Mouse (Mus musculus) adrenal gland, postnatal 25 days (tissue): Measurements from ENCODE around the gene Pex6. TPM values are rescaled to one million over a fixed set of nuclear protein-coding genes. Genes with fewer than 3 reads are reported as not detected.

Experiments used
- DNase-seq: peaks from one replicate; pipeline ENCODE4 v3.0.0; 2021; ENCODE audit warnings: mixed read lengths
- long read RNA-seq: library from polyadenylated mRNA; stranded (forward); transcript quantifications from one replicate; pipeline ENCODE4 v2.0.0, GENCODE M21; 2021
- total RNA-seq: library from RNA; stranded (reverse); gene quantifications from 2 replicates; pipeline ENCODE4 v1.2.3, GENCODE M21; 2021

The Pex6 gene
- total RNA-seq, result 60.6 and 68.6 TPM in 2 replicates
- long read RNA-seq, transcript Pex6-203 (16 exons, 3,383 nt), result minor isoform, 15 of 341 reads
- long read RNA-seq, transcript Pex6-201 (17 exons, 3,200 nt), result major isoform, 281 of 341 reads
- long read RNA-seq, partial matches to known transcripts, result 26 of 341 reads
- long read RNA-seq, other reads (novel, unspliced or antisense), result 18 of 341 reads

GRCm38 (mm10) chr17:46710959-46711597 lies at the start of gene Pex6:
Gene Pex6, plus strand, starts transcription at chr17:46711463.
- peak; percentile 93 for DNase-seq

GRCm38 (mm10) chr17:46661981-46662380 lies 49.3 kb upstream of the Pex6 start:
- DNase-seq, result no peak

DNA sequence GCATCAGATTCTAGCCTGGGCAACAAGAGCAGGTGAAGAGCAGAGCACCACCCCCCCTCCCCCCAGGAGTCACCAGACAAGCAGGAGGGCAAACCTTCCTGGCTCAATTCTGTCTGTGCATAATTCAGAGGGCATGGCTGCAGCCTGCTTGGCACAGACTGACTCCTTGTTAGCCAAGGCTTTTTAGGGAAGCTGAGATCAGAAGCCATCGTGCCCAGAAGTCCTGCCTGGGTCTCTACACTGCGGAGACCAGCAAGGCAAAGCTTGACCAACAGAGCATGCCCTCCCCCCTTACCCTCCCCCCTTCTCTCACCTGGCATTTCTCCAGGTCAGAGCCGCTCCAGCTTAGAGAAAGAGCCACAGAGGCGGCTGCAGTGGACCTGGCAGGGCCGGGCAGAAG lies 48.5 kb upstream of the Pex6 start:
- DNase-seq, result no peak

GRCm38 (mm10) chr17:46667712-46668111 lies 43.6 kb upstream of the Pex6 start:
- no peak for DNase-seq

DNA sequence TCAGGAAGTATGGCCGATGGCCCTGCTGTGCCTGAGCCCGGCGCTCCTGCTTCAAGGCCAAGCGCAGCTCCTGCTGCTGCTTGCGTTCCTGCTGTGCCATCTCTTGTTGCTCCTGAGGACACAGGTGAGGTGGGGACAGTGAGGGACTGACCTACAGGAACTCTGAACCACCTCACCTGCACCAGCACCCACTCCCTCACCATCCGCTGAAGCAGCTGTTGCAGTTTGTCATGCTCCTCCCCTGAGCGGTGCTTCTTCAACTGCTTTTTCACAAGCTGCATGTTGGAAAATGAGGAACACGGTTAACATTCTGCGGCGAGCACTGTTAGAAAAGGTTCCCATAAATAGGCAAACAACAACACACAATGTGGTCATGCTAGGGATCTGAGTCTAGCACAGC lies 41.4 kb upstream of the Pex6 start:
- no peak for DNase-seq

- peak; percentile 90 for DNase-seq
These were observed 37.3 kb upstream of the Pex6 start, which contains the start of gene Rrp36 for GRCm38 (mm10) chr17:46673850-46674529. Gene Rrp36, minus strand, starts transcription at chr17:46674352.

GRCm38 (mm10) chr17:46674530-46675283 lies 36.6 kb upstream of the Pex6 start:
- no peak for DNase-seq

- DNase-seq, result no peak
These were observed 32.8 kb upstream of the Pex6 start, which contains the start of gene Mea1 for GRCm38 (mm10) chr17:46678416-46678815. Gene Mea1, plus strand, starts transcription at chr17:46678793.

DNA sequence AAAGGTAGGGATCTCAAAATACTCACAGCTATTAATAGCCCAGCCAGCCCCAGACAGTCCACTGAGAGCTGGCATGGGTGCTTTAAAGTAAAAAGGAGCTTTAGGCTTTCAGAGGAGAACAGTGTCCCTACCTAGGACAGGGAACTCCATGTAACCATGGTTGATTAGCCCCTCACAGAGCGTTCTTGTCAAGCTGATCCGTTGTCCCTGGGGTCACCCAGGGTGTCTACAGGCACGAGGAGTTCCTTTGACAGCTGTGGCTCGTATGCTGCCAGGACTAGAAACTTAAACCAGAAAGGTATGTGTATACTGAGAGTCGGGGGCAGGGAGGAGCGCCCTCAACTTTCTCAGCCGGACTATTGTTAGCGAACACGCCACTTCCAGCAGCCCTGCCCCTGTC lies 32.4 kb upstream of the Pex6 start:
- no peak for DNase-seq

DNA sequence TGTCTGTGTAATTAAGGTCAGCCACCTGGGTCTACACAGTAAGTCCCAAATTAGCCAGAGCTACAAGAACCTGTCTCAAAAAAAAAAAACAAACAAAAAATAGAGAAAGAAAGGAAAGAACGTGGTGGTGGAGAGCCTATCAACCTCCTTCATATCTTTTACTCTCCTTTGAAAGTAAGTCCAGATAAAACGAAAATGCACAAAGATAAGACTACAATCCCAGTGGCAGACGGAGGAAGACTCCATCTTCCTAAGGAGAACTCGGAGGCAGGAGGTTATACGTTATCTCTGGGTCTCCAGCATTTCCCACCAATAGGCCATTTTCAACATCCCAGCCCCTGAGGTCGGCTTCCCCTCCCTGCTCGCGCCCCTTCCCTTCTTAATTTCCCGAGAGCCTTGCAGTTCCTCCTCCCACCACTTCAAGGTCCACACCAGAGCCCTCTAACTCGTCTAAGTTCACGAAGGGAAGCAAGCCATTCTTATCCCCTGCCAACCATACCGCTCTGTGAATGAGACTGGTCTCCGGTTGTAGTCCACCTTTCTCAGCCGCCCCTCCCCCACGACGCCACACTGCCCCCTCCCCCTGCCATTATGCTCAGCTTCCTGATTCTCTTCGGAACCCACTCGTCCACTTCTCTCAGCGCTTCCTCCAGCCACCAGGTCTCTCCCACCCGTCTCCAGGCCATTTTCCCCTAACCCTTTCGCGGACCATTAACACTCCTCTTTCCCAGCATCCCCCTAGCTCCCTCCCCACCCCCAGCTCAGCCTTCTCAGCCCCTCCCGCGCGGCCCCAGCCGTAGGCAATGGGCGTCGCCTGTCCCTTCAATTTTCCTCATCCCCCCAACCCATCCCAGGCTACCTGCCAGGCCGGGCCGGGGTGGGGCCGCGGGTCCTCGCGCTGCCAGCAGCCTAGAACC lies 31.2 kb upstream of the Pex6 start:
- DNase-seq, result peak; percentile 53

- DNase-seq, result peak; percentile 98
These were observed 30.4 kb upstream of the Pex6 start, which contains the start of gene Klhdc3 for GRCm38 (mm10) chr17:46680760-46681373. Gene Klhdc3, minus strand, starts transcription at chr17:46680914.

DNA sequence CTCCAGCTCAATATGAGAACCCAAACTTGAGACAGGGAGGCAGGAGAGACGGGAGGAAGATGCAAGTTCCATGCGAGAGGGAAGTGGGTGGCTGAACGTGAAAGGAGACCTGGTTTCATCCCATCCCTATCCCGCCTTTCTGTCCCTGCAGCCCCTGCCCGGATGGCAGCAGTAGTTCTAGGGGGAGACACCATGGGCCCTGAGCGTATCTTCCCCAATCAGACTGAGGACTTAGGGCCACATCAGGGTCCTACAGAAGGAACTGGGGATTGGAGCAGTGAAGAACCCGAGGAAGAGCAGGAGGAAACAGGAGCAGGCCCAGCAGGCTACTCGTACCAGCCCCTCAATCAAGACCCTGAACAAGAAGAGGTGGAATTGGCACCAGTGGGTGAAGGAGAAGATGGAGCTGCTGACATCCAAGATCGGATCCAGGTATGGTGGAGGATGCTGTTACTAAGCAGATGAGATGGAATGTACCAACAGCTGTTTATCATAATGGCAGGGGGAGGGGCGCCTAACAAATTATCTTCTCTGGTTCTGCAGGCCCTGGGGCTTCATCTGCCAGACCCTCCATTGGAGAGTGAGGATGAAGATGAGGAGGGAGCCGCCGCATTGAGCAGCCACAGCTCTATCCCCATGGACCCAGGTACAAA lies 29.7 kb upstream of the Pex6 start:
- no peak for DNase-seq

DNA sequence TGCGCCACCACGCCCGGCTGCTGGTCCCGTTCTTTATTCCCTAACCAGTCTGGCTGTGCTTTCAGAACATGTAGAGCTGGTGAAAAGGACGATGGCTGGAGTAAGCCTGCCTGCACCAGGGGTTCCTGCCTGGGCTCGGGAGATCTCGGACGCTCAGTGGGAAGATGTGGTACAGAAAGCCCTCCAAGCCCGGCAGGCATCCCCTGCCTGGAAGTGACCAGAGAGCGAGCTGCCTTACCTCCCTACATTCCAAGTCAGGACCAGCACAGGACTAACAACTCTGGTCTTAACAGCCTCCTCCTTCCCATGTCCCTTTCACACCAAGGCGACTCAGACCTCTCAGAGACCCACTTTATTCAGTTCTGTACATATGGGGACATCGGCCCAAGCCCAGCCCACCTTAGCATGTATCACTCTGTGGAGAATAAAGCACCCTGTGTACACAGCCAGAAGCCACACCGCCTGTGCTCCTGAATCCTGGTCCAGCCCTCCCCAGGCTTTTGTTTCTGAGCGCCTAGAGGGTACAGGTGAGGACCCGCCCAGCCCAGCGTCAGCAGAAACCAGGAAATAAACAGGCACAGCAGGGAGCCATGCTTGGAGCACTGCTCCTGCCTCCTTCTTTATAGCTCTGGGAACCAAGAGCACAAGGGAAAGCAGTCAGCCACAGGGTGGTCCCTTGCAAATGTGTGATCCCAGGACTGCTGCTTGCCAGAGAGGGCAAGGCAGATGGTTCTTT lies 28.4 kb upstream of the Pex6 start:
- DNase-seq, result no peak

DNA sequence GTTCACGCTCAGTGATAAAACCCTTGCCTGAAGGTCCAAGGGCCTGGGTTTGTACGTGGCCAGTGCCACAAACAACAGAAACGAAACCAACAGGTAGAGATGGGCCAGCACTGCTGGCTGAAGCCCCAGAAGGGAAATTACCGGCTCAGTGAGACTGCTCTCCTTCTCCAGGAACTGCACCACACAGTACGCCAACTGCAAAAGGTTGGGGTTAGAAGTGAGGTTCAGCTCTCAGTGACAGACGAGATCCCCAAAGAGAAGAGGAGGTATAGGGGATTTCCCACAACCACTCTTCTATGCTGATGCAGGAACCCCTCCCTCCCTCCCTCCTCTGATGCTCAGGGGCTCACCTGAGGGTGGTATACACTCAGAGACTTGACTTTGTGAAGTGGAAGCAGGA lies 25.4 kb upstream of the Pex6 start:
- no peak for DNase-seq

DNA sequence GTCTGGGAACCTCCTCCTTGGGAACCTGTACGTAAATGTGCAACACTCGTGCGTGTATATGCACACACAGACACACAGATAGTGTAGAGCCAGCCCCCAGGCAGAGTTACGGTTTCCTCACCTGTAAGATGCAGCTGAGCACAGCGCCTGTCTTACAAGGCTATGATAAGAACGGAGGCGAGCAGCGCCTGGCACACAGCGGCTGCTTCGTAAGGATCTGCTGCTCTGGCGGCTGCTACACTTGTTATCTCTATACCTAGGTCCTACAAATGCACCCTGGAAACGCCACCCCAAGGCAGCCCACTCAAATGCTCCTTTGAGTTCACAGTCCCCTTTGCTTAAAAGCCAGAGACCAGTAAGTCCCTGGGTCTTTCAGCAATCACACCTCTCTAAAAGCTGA lies 20.6 kb upstream of the Pex6 start:
- no peak for DNase-seq

- no peak for DNase-seq
These were observed 19.9 kb upstream of the Pex6 start for GRCm38 (mm10) chr17:46691390-46691789.

- DNase-seq, result no peak
These were observed 16.7 kb upstream of the Pex6 start for GRCm38 (mm10) chr17:46694517-46695063.

- DNase-seq, result no peak
These were observed 12.7 kb upstream of the Pex6 start for GRCm38 (mm10) chr17:46698515-46698914.

DNA sequence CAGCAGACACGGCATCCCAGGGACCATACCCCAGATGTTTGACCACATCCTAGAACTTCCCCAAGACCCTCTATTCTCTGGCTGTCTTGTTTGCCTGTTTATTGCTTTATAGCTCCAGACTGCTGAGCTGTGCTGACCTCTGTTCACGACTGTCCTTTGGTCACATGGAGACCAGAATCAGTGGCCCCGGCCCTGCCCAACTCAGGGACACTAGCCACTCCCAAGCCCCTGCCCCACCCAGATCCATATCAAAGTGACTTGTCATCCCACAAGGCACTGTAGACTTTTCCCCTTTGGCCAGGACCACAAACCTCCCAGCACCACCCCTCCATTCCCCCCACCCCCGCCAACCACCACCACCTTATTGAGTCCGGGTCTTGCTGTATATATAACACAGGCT lies 12.0 kb upstream of the Pex6 start:
- DNase-seq, result no peak

DNA sequence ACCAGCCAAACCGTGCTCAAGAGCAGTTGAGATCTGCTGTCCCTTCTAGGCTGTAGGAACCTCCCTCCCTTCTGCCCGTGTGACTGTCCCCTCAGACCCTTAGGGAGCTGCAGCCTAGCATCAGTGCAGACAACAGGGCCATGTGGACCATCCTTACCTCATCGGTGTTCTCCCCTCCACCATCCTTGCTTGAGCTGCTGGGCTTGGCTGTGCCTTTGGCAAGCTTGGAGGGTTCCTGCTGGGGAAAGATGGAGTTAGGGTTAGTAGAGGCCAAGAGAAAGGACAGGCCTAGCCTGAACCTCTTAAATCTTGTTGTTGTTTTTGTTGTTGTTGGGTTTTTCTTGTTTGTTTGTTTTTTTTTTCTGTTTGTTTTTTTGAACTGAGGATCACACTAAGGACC lies 11.4 kb upstream of the Pex6 start:
- DNase-seq, result no peak
